Mouse (Mus musculus) gastrocnemius, adult 2 months (tissue): ENCODE data around the gene Cdca4. TPM values are rescaled to one million over a fixed set of nuclear protein-coding genes. Genes with fewer than 3 reads are reported as not detected.

ENCODE experiments used
- DNase-seq: peaks from one replicate; pipeline ENCODE4 v3.0.0; 2022
- H3K27ac ChIP-seq: fragments of 200-600 bp; 2 replicates; pipeline ENCODE4 v1.8.1; 2022; ENCODE audit warnings: mild to moderate bottlenecking
- H3K4me3 ChIP-seq: fragments of 200-600 bp; 2 replicates; pipeline ENCODE4 v1.8.1; 2022; ENCODE audit warnings: mild to moderate bottlenecking, moderate library complexity
- CTCF ChIP-seq: fragments of 200-600 bp; IDR thresholded peaks from 2 replicates; pipeline ENCODE4 v1.8.1; 2022; ENCODE audit warnings: antibody characterized with exemption, mild to moderate bottlenecking, moderate library complexity
- intact Hi-C: fragments of 180-260 bp; cut with DNase I; formaldehyde crosslinking; loops from one replicate; pipeline ENCODE4 v1.15.1; 2025
- total RNA-seq, 2 experiments: library from RNA; stranded (reverse); gene quantifications; 2 replicates each; pipeline ENCODE4 v1.2.3; 2021

Cdca4 gene
- total RNA-seq, 2 experiments from 2014 or later = 3.0 to 3.1 TPM

GRCm38 (mm10) chr12:112868178-112869087 is 39.2 kb upstream of the Cdca4 start, which contains the start of gene Gpr132:
Gene Gpr132 (minus strand): TSS chr12:112868228.
- H3K27ac ChIP-seq = no peak within 1 kb of the TSS
- intact Hi-C loops = no loop called here

GRCm38 (mm10) chr12:112867106-112867674 is 38.0 kb upstream of the Cdca4 start:
- intact Hi-C loops = no loop called here
- Histone ChIP-seq H3K4me3 (no peak overlapping the region), H3K27ac (no peak overlapping the region)
- DNase-seq = no peak
- no peak for TF ChIP-seq CTCF

More at GRCm38 (mm10) chr12:112868178-112869087, 39.2 kb upstream of the Cdca4 start, which contains the start of gene Gpr132:
- H3K4me3 ChIP-seq = no peak within 1 kb of the TSS
- DNase-seq = no peak
- no peak for TF ChIP-seq CTCF

- DNase-seq = no peak
- intact Hi-C loops = no loop called here
- TF ChIP-seq CTCF = no peak
These were observed 37.4 kb upstream of the Cdca4 start for GRCm38 (mm10) chr12:112866467-112867080.

GRCm38 (mm10) chr12:112864804-112865203 is 35.6 kb upstream of the Cdca4 start:
- no peak overlapping the region for H3K27ac ChIP-seq
- H3K4me3 ChIP-seq = no peak overlapping the region
- no peak for TF ChIP-seq CTCF
- DNase-seq = no peak
- intact Hi-C loops = no loop called here

More at GRCm38 (mm10) chr12:112866467-112867080, 37.4 kb upstream of the Cdca4 start:
- Histone ChIP-seq H3K27ac (no peak overlapping the region), H3K4me3 (no peak overlapping the region)

- no peak for TF ChIP-seq CTCF
- H3K27ac ChIP-seq = no peak overlapping the region
- no peak for DNase-seq
These were observed 32.7 kb upstream of the Cdca4 start for GRCm38 (mm10) chr12:112861911-112862321.

GRCm38 (mm10) chr12:112860765-112861164 is 31.5 kb upstream of the Cdca4 start:
- Histone ChIP-seq H3K4me3 (peak overlapping the region; percentile 5; the same call in 1 of the 2 replicates), H3K27ac (no peak overlapping the region)
- no peak for TF ChIP-seq CTCF
- intact Hi-C loops = no loop called here
- peak; percentile 27 for DNase-seq

More at GRCm38 (mm10) chr12:112861911-112862321, 32.7 kb upstream of the Cdca4 start:
- intact Hi-C loops = no loop called here
- no peak overlapping the region for H3K4me3 ChIP-seq

GRCm38 (mm10) chr12:112859930-112860329 is 30.7 kb upstream of the Cdca4 start:
- TF ChIP-seq CTCF = no peak
- intact Hi-C loops = no loop called here
- H3K27ac ChIP-seq = no peak overlapping the region
- no peak for DNase-seq
- H3K4me3 ChIP-seq = peak overlapping the region; percentile 5

GRCm38 (mm10) chr12:112858581-112859336 is 29.5 kb upstream of the Cdca4 start:
- no peak for TF ChIP-seq CTCF
- intact Hi-C loops = no loop called here
- Histone ChIP-seq H3K27ac (no peak overlapping the region), H3K4me3 (no peak overlapping the region)
- no peak for DNase-seq

GRCm38 (mm10) chr12:112857021-112857925 is 28.1 kb upstream of the Cdca4 start:
- Histone ChIP-seq H3K27ac (no peak overlapping the region), H3K4me3 (no peak overlapping the region)
- intact Hi-C loops = no loop called here
- DNase-seq = no peak
- no peak for TF ChIP-seq CTCF

- no peak overlapping the region for H3K27ac ChIP-seq
- TF ChIP-seq CTCF = no peak
- DNase-seq = no peak
- intact Hi-C loops = no loop called here
- H3K4me3 ChIP-seq = no peak overlapping the region
These were observed 27.1 kb upstream of the Cdca4 start for GRCm38 (mm10) chr12:112856338-112856737.

- TF ChIP-seq CTCF = no peak
- no peak for DNase-seq
- Histone ChIP-seq H3K4me3 (no peak overlapping the region), H3K27ac (no peak overlapping the region)
- intact Hi-C loops = no loop called here
These were observed 25.5 kb upstream of the Cdca4 start for GRCm38 (mm10) chr12:112854610-112855333.
